Mouse (Mus musculus): ENCODE data around the gene Gm1604a. TPM values are rescaled to one million over a fixed set of nuclear protein-coding genes. Genes with fewer than 3 reads are reported as not detected.
"Not testable (repeated sequence)": the region's sequence is repeated elsewhere in the genome, so short reads cannot be mapped to it uniquely, and the experiment has no call there.

The Gm1604a gene
- polyA plus RNA-seq, 1 experiment from 2014 or later, result not detected

GRCm38 (mm10) chr17:7030622-7031174 lies 5.3 kb downstream of the Gm1604a start:
- H3K9me3 ChIP-seq (ENCODE audit: control insufficient read depth, low read length); H3K4me3 ChIP-seq (ENCODE audit: low read length); H3K27ac ChIP-seq (ENCODE audit: low read depth, low read length); H3K4me2 ChIP-seq (replicated peaks; ENCODE audit: low read depth, low read length); H3K4me1 ChIP-seq (ENCODE audit: control insufficient read depth, insufficient read depth, low read length); H3K36me3 ChIP-seq (ENCODE audit: control insufficient read depth, insufficient read depth, low read length); H3K9ac ChIP-seq (ENCODE audit: low read depth, low read length); H3K27me3 ChIP-seq (ENCODE audit: control insufficient read depth, insufficient read depth, low read length): not testable (repeated sequence)
- peak; percentile 22; the same call in 1 of the 2 replicates for ATAC-seq (ENCODE audit: low FRiP score, low TSS enrichment)
- WGBS, result 66% methylated on average over 3 of the region's 6 CpGs

GRCm38 (mm10) chr17:7033192-7034166 lies 8.1 kb downstream of the Gm1604a start:
- not testable (repeated sequence) for H3K27me3 ChIP-seq (ENCODE audit: control insufficient read depth, insufficient read depth, low read length); H3K4me3 ChIP-seq (ENCODE audit: low read length); H3K36me3 ChIP-seq (ENCODE audit: control insufficient read depth, insufficient read depth, low read length); H3K9me3 ChIP-seq (ENCODE audit: control insufficient read depth, low read length); H3K4me2 ChIP-seq (replicated peaks; ENCODE audit: low read depth, low read length); H3K27ac ChIP-seq (ENCODE audit: low read depth, low read length); H3K9ac ChIP-seq (ENCODE audit: low read depth, low read length); H3K4me1 ChIP-seq (ENCODE audit: control insufficient read depth, insufficient read depth, low read length)
- ATAC-seq (ENCODE audit: low FRiP score, low TSS enrichment), result peak; percentile 33; the same call in 1 of the 2 replicates
- WGBS, result 54% methylated on average over 3 of the region's 17 CpGs

DNA sequence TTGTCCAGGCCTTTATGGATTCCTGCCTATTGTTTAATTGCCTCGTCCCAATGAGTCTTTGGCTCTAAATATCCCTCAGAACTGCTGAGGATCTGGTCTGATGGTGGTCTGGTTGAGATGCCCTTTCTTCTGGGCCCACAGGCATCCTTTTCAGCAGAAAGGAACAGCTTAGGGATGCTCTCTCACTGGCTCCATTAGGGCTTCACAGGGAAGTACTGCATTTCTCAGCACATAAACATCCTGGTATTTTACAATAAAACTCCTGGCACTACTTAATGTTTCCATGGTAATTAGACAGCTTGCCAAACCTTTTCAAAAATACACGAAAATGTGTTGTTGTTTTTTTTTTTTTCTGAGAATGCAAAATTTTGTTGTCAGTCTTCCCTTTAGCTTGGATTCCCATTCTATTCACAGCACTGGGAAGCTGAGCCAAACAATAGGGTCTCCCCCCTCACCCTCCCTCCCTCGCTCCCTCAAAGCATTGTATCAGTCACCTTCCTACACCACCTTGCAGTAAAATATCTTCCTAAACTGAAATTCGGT lies 43.7 kb downstream of the Gm1604a start:
- not testable (repeated sequence) for H3K9ac ChIP-seq (ENCODE audit: low read depth, low read length); H3K4me2 ChIP-seq (replicated peaks; ENCODE audit: low read depth, low read length); H3K4me1 ChIP-seq (ENCODE audit: control insufficient read depth, insufficient read depth, low read length); H3K27me3 ChIP-seq (ENCODE audit: control insufficient read depth, insufficient read depth, low read length); ATAC-seq (ENCODE audit: low FRiP score, low TSS enrichment); H3K4me3 ChIP-seq (ENCODE audit: low read length); H3K27ac ChIP-seq (ENCODE audit: low read depth, low read length); H3K9me3 ChIP-seq (ENCODE audit: control insufficient read depth, low read length); H3K36me3 ChIP-seq (ENCODE audit: control insufficient read depth, insufficient read depth, low read length)
- WGBS, result 90% methylated on average over 2 of the region's 4 CpGs

GRCm38 (mm10) chr17:7069561-7070240 lies 44.3 kb downstream of the Gm1604a start:
- 84% methylated on average over 5 of the region's 7 CpGs for WGBS
- not testable (repeated sequence) for H3K9ac ChIP-seq (ENCODE audit: low read depth, low read length); H3K36me3 ChIP-seq (ENCODE audit: control insufficient read depth, insufficient read depth, low read length); H3K4me3 ChIP-seq (ENCODE audit: low read length); H3K4me1 ChIP-seq (ENCODE audit: control insufficient read depth, insufficient read depth, low read length); ATAC-seq (ENCODE audit: low FRiP score, low TSS enrichment); H3K4me2 ChIP-seq (replicated peaks; ENCODE audit: low read depth, low read length); H3K9me3 ChIP-seq (ENCODE audit: control insufficient read depth, low read length); H3K27me3 ChIP-seq (ENCODE audit: control insufficient read depth, insufficient read depth, low read length); H3K27ac ChIP-seq (ENCODE audit: low read depth, low read length)

DNA sequence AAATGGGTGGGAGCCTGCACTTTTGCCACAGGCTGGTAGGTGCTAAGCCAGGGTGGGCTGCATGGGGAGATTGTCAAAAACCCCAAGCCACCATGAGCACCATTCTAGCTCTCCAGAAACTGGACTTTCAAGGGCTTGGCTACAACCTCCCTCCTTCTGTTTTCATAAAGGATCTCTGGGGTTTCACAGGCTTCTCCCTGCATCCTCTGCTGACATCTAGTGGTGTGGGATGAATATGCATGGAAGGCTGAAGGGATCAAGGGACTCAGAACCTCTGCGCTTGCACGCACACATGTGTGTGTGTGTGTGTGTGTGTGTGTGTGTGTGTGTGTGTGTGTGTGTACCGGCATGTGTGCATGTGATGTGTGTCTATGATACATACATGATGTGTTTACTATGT lies 49.1 kb downstream of the Gm1604a start:
- not testable (repeated sequence) for H3K9me3 ChIP-seq (ENCODE audit: control insufficient read depth, low read length); H3K27ac ChIP-seq (ENCODE audit: low read depth, low read length); H3K4me1 ChIP-seq (ENCODE audit: control insufficient read depth, insufficient read depth, low read length); H3K27me3 ChIP-seq (ENCODE audit: control insufficient read depth, insufficient read depth, low read length); H3K4me2 ChIP-seq (replicated peaks; ENCODE audit: low read depth, low read length); H3K9ac ChIP-seq (ENCODE audit: low read depth, low read length); H3K36me3 ChIP-seq (ENCODE audit: control insufficient read depth, insufficient read depth, low read length); ATAC-seq (ENCODE audit: low FRiP score, low TSS enrichment); H3K4me3 ChIP-seq (ENCODE audit: low read length)
- 32% methylated on average over 3 of the region's 3 CpGs for WGBS

- not testable (repeated sequence) for H3K27me3 ChIP-seq (ENCODE audit: control insufficient read depth, insufficient read depth, low read length); ATAC-seq (ENCODE audit: low FRiP score, low TSS enrichment)
These were observed 50.2 kb downstream of the Gm1604a start for GRCm38 (mm10) chr17:7075519-7075918.

DNA sequence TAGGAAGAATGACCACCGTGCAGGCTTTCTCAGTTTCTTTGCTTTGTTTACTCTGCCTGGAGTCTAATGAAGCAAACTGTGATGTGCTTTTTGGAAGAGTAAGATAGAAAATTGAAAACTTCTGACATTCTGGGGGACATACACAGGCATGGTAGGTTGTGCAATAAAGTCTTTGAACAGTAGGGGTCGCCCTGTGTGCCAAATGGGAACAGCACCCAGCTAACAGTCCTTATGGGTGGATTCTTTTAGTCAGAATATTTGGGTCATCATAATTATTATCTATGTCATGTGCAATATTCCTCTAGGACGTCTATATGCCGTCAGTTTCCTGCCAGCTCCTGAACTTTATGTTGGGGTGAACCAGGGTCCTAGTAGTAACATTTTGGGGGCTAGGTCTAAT lies 54.2 kb downstream of the Gm1604a start:
- not testable (repeated sequence) for ATAC-seq (ENCODE audit: low FRiP score, low TSS enrichment); H3K4me1 ChIP-seq (ENCODE audit: control insufficient read depth, insufficient read depth, low read length); H3K9ac ChIP-seq (ENCODE audit: low read depth, low read length); H3K9me3 ChIP-seq (ENCODE audit: control insufficient read depth, low read length); H3K36me3 ChIP-seq (ENCODE audit: control insufficient read depth, insufficient read depth, low read length); H3K4me3 ChIP-seq (ENCODE audit: low read length); H3K27ac ChIP-seq (ENCODE audit: low read depth, low read length); H3K27me3 ChIP-seq (ENCODE audit: control insufficient read depth, insufficient read depth, low read length); H3K4me2 ChIP-seq (replicated peaks; ENCODE audit: low read depth, low read length)
- 0% methylated on average over 1 of the region's 4 CpGs for WGBS

More at GRCm38 (mm10) chr17:7075519-7075918, 50.2 kb downstream of the Gm1604a start:
- WGBS, result 87% methylated on average over 5 of the region's 6 CpGs
- H3K36me3 ChIP-seq (ENCODE audit: control insufficient read depth, insufficient read depth, low read length); H3K9me3 ChIP-seq (ENCODE audit: control insufficient read depth, low read length); H3K9ac ChIP-seq (ENCODE audit: low read depth, low read length); H3K4me1 ChIP-seq (ENCODE audit: control insufficient read depth, insufficient read depth, low read length); H3K4me2 ChIP-seq (replicated peaks; ENCODE audit: low read depth, low read length); H3K27ac ChIP-seq (ENCODE audit: low read depth, low read length); H3K4me3 ChIP-seq (ENCODE audit: low read length): not testable (repeated sequence)

- ATAC-seq (ENCODE audit: low FRiP score, low TSS enrichment); H3K27ac ChIP-seq (ENCODE audit: low read depth, low read length); H3K4me3 ChIP-seq (ENCODE audit: low read length); H3K9ac ChIP-seq (ENCODE audit: low read depth, low read length); H3K27me3 ChIP-seq (ENCODE audit: control insufficient read depth, insufficient read depth, low read length); H3K36me3 ChIP-seq (ENCODE audit: control insufficient read depth, insufficient read depth, low read length); H3K4me2 ChIP-seq (replicated peaks; ENCODE audit: low read depth, low read length); H3K4me1 ChIP-seq (ENCODE audit: control insufficient read depth, insufficient read depth, low read length); H3K9me3 ChIP-seq (ENCODE audit: control insufficient read depth, low read length): not testable (repeated sequence)
- no CpG with 5 or more reads among the region's 5 CpGs for WGBS
These were observed 59.2 kb downstream of the Gm1604a start for GRCm38 (mm10) chr17:7084523-7084922.

Data from kidney, embryonic 14.5 days (tissue).